Mouse (Mus musculus): ENCODE measurements around the gene Zfp36l3. TPM values are rescaled to one million over a fixed set of nuclear protein-coding genes. Genes with fewer than 3 reads are reported as not detected.
"Not testable (repeated sequence)": the region's sequence is repeated elsewhere in the genome, so short reads cannot be mapped to it uniquely, and the experiment has no call there.

The Zfp36l3 gene
- polyA plus RNA-seq (2015; fragmentation: Nextera tagmentation; extraction: Ambion mirVana): not detected in 2 replicates

- Histone ChIP-seq H3K4me1 (no peaks in the 10 kb centered on the region), H3K27ac (replicated peaks) (no peak within 1 kb of the TSS), H3K9ac (replicated peaks) (no peak within 1 kb of the TSS), H3K36me3 (no peaks in the 10 kb centered on the region), H3K9me3 (replicated peaks) (no peaks in the 10 kb centered on the region), H3K27me3 (replicated peaks) (no peaks in the 10 kb centered on the region), H3K4me3 (replicated peaks) (no peak within 1 kb of the TSS), H3K4me2 (no peak within 1 kb of the TSS)
- 90% methylated on average over 12 of the region's 12 CpGs for WGBS
- ATAC-seq (ENCODE audit: low FRiP score): no peak
Measured at GRCm38 (mm10) chrX:53776276-53776675, at the start of gene Zfp36l3. Zfp36l3 (minus strand) TSS chrX:53776394.

DNA sequence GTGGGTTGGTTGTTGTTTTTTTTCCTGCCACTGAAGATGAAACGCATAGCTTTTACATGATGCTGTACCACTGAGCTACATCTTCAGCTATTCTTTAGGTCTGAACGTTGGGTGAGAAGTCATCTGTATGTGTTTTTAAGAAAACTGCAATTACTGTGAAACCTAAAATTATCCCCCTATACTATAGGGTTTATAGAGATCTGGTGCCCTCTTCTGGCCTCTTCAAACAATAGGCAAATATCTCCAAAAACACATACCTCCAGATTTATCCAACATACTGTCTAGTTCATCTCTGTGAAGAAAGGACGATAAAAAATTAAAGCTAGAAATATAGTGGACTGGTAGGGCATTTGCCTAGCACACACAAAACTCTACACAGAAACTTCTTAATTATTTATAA lies 22.9 kb upstream of the Zfp36l3 start:
- no peaks in the 10 kb centered on the region for H3K4me1 ChIP-seq
- no peak for ATAC-seq (ENCODE audit: low FRiP score)
- H3K9me3 ChIP-seq (replicated peaks): no peaks in the 10 kb centered on the region
- H3K4me2 ChIP-seq: no peak overlapping the region
- H3K27me3 ChIP-seq (replicated peaks): no peaks in the 10 kb centered on the region
- no peak overlapping the region for H3K4me3 ChIP-seq (replicated peaks)
- 42% methylated on average over 3 of the region's 3 CpGs for WGBS
- H3K27ac ChIP-seq (replicated peaks): no peak overlapping the region
- H3K36me3 ChIP-seq: no peaks in the 10 kb centered on the region
- H3K9ac ChIP-seq (replicated peaks): no peak overlapping the region

DNA sequence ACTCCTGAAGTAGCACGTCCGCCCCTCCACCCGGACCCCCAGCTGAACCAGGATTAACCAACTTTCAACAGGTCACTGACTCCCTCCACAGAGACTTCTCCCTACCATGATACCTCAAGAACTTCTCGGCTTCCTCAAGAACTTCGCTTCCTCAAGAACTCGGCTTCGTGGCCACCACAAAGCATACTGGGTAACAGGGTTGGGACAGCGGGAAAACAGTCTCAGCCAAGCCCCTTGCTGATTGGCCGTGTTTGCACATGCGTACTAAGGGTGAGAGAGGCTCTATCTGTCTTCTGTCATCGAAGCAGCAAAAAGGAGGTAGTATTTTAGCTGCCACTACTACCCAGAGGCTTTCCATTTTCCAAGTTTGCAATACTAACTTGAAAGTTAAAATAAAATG lies 21.3 kb upstream of the Zfp36l3 start, which contains the start of gene Xlr:
Gene Xlr (minus strand): TSS at position 188 of the 400 bp plus-strand sequence.
- not testable (repeated sequence) for H3K27me3 ChIP-seq (replicated peaks); H3K9me3 ChIP-seq (replicated peaks); H3K4me1 ChIP-seq; ATAC-seq (ENCODE audit: low FRiP score); H3K36me3 ChIP-seq; H3K9ac ChIP-seq (replicated peaks); H3K4me3 ChIP-seq (replicated peaks); H3K4me2 ChIP-seq; H3K27ac ChIP-seq (replicated peaks)
- 82% methylated on average over 11 of the region's 11 CpGs for WGBS

- H3K4me3 ChIP-seq (replicated peaks): no peak within 1 kb of the TSS
- H3K4me1 ChIP-seq: no peaks in the 10 kb centered on the region
- no peak for ATAC-seq (ENCODE audit: low FRiP score)
- H3K36me3 ChIP-seq: no peaks in the 10 kb centered on the region
- no peaks in the 10 kb centered on the region for H3K9me3 ChIP-seq (replicated peaks)
- H3K27ac ChIP-seq (replicated peaks): no peak within 1 kb of the TSS
- no peaks in the 10 kb centered on the region for H3K27me3 ChIP-seq (replicated peaks)
- H3K4me2 ChIP-seq: no peak within 1 kb of the TSS
- whole genome bisulfite sequencing: 94% methylated on average over 16 of the region's 16 CpGs
- no peak within 1 kb of the TSS for H3K9ac ChIP-seq (replicated peaks)
Measured at GRCm38 (mm10) chrX:53757736-53758135, 18.5 kb downstream of the Zfp36l3 start, which contains the start of gene 1700013H16Rik. 1700013H16Rik (minus strand) TSS chrX:53757831.

GRCm38 (mm10) chrX:53752851-53753250 lies 23.3 kb downstream of the Zfp36l3 start:
- Histone ChIP-seq H3K27me3 (replicated peaks) (no peaks in the 10 kb centered on the region), H3K9ac (replicated peaks) (no peak overlapping the region), H3K27ac (replicated peaks) (no peak overlapping the region), H3K4me2 (no peak overlapping the region), H3K9me3 (replicated peaks) (no peaks in the 10 kb centered on the region), H3K36me3 (no peaks in the 10 kb centered on the region), H3K4me3 (replicated peaks) (no peak overlapping the region), H3K4me1 (no peaks in the 10 kb centered on the region)
- no peak for ATAC-seq (ENCODE audit: low FRiP score)
- WGBS: 86% methylated on average over 1 of the region's 1 CpGs

DNA sequence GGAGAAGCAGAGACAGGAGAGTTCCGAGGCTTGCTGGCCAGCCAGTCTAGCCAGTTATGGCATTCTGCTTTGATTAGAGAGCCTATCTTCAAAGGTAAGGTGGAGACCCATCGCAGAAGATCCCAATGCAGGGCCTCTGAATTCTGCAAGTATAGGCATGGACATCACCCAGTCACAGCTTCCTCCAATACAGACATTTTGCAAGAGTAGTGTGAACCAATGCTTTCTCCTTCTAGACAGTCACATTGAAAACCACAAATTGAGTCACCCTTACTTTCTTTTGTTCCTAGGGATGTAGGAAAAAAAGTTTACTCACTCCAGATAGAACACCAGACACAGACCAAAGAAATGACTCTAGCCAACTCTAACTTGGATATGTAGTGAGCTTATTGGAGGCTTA lies 47.2 kb downstream of the Zfp36l3 start:
- no peaks in the 10 kb centered on the region for H3K9me3 ChIP-seq (replicated peaks)
- no peaks in the 10 kb centered on the region for H3K36me3 ChIP-seq
- 90% methylated on average over 2 of the region's 2 CpGs for WGBS
- no peak overlapping the region for H3K4me2 ChIP-seq
- no peak overlapping the region for H3K4me3 ChIP-seq (replicated peaks)
- no peak overlapping the region for H3K27ac ChIP-seq (replicated peaks)
- no peak for ATAC-seq (ENCODE audit: low FRiP score)
- H3K27me3 ChIP-seq (replicated peaks): no peaks in the 10 kb centered on the region
- H3K9ac ChIP-seq (replicated peaks): no peak overlapping the region
- no peaks in the 10 kb centered on the region for H3K4me1 ChIP-seq

GRCm38 (mm10) chrX:53724596-53724995 lies 51.6 kb downstream of the Zfp36l3 start, which contains the start of gene 4930502E18Rik:
4930502E18Rik (plus strand) TSS chrX:53724826.
- Histone ChIP-seq H3K4me3 (replicated peaks) (no peak within 1 kb of the TSS), H3K9ac (replicated peaks) (no peak within 1 kb of the TSS), H3K4me2 (no peak within 1 kb of the TSS), H3K27me3 (replicated peaks) (no peaks in the 10 kb centered on the region), H3K27ac (replicated peaks) (no peak within 1 kb of the TSS), H3K36me3 (no peaks in the 10 kb centered on the region), H3K9me3 (replicated peaks) (no peaks in the 10 kb centered on the region), H3K4me1 (no peaks in the 10 kb centered on the region)
- ATAC-seq (ENCODE audit: low FRiP score): no peak
- 78% methylated on average over 11 of the region's 11 CpGs for WGBS

Other genes starting within 250 kb of the Zfp36l3 start
- gene Rtl8c, start 168.4 kb downstream of the Zfp36l3 start, polyA plus RNA-seq (2015; fragmentation: Nextera tagmentation; extraction: Ambion mirVana): 225 and 274 TPM in 2 replicates
- 0.51 TPM in 1 of 2 replicates, not detected in the other for gene Gm14597, start 167.4 kb downstream of the Zfp36l3 start, polyA plus RNA-seq (2015; fragmentation: Nextera tagmentation; extraction: Ambion mirVana)
- 230 and 281 TPM in 2 replicates for gene Rtl8a, start 132.7 kb downstream of the Zfp36l3 start, polyA plus RNA-seq (2015; fragmentation: Nextera tagmentation; extraction: Ambion mirVana)
- gene Rtl8b, start 106.0 kb downstream of the Zfp36l3 start, polyA plus RNA-seq (2015; fragmentation: Nextera tagmentation; extraction: Ambion mirVana): 177 and 219 TPM in 2 replicates
- 0.20 and 0.24 TPM in 2 replicates for gene 4930502E18Rik, start 51.6 kb downstream of the Zfp36l3 start, polyA plus RNA-seq (2015; fragmentation: Nextera tagmentation; extraction: Ambion mirVana)
- not detected in 2 replicates for gene 1700013H16Rik, start 18.6 kb downstream of the Zfp36l3 start, polyA plus RNA-seq (2015; fragmentation: Nextera tagmentation; extraction: Ambion mirVana)
- gene Xlr, start 21.3 kb upstream of the Zfp36l3 start, polyA plus RNA-seq (2015; fragmentation: Nextera tagmentation; extraction: Ambion mirVana): 0.84 and 1.1 TPM in 2 replicates

Data from neural tube, embryonic 15.5 days (tissue).